Comparison of ENCODE assay signal across 8 mouse cellular contexts in genomic region chr11:98858759-98859731, GRCm38 (mm10). TPM values are rescaled to one million over a fixed set of nuclear protein-coding genes. Genes with fewer than 3 reads are reported as not detected.
DNase-seq lines count a peak whose midpoint lies in the region; ATAC-seq lines count a peak whose summit lies in the region.

No protein-coding gene starts in this region.

- no peak overlapping the region for H3K4me3 ChIP-seq in limb, embryonic 11.5 days (ENCODE audit: low read depth, low read length)
- no peak overlapping the region for H3K4me3 ChIP-seq in stomach, embryonic 15.5 days (replicated peaks)

- WGBS in limb, embryonic 11.5 days, result 36% methylated on average over 14 of the region's 14 CpGs
- whole genome bisulfite sequencing in stomach, embryonic 15.5 days, result 36% methylated on average over 14 of the region's 14 CpGs

- DNase-seq in 3134 (ENCODE audit: extremely low read depth, insufficient read length, low spot score) (peak; percentile 50), adipocyte (ENCODE audit: low spot score) (peak; percentile 89)
- DNase-seq in embryo, embryonic 10 days (ENCODE audit: low spot score), result peak; percentile 91
- peak; percentile 82 to 95 for DNase-seq in kidney, adult 8-10 months
- DNase-seq in limb, embryonic 11.5 days (ENCODE audit: low spot score), result peak; percentile 94

- H3K9me3 ChIP-seq in limb, embryonic 11.5 days (ENCODE audit: control insufficient read depth, low read length), result no peaks in the 10 kb centered on the region
- no peaks in the 10 kb centered on the region for H3K9me3 ChIP-seq in stomach, embryonic 15.5 days

- ATAC-seq in granulocyte monocyte progenitor cell, adult 5-6 weeks (replicated peaks; ENCODE audit: poor library complexity, severe bottlenecking), result peak; percentile 55
- ATAC-seq in limb, embryonic 11.5 days (ENCODE audit: insufficient number of reproducible peaks, low FRiP score, low TSS enrichment, low read depth), result no peak
- 0 out of 2 replicates have a peak, but pooled peaks have one; percentile 48 for ATAC-seq in monocyte, adult 5-6 weeks (replicated peaks; ENCODE audit: insufficient number of reproducible peaks, low FRiP score, low TSS enrichment, poor library complexity, severe bottlenecking)
- peak; percentile 71 for ATAC-seq in stomach, embryonic 15.5 days (ENCODE audit: insufficient read depth, low FRiP score, low read depth)

- H3K36me3 ChIP-seq in limb, embryonic 11.5 days (ENCODE audit: control insufficient read depth, insufficient read depth, low read length), result no peaks in the 10 kb centered on the region
- H3K36me3 ChIP-seq in stomach, embryonic 15.5 days, result no peaks in the 10 kb centered on the region

- H3K4me1 ChIP-seq in limb, embryonic 11.5 days (ENCODE audit: control insufficient read depth, insufficient read depth, low read length), result 0 out of 2 replicates have a peak, but pooled peaks cover 6% of the 10 kb centered on the region
- peaks cover 5% of the 10 kb centered on the region; the same call in 1 of the 2 replicates for H3K4me1 ChIP-seq in stomach, embryonic 15.5 days

- H3K4me2 ChIP-seq in limb, embryonic 11.5 days (ENCODE audit: low read depth, severe bottlenecking), result no peak overlapping the region
- H3K4me2 ChIP-seq in stomach, embryonic 15.5 days, result 0 out of 2 replicates have a peak overlapping the region, but pooled peaks have one; percentile 11

- H3K27me3 ChIP-seq in limb, embryonic 11.5 days (ENCODE audit: control insufficient read depth, insufficient read depth, low read length), result no peaks in the 10 kb centered on the region
- H3K27me3 ChIP-seq in stomach, embryonic 15.5 days (replicated peaks), result no peaks in the 10 kb centered on the region

- H3K27ac ChIP-seq in limb, embryonic 11.5 days (replicated peaks; ENCODE audit: low read depth, low read length), result no peak overlapping the region
- no peak overlapping the region for H3K27ac ChIP-seq in stomach, embryonic 15.5 days

- H3K9ac ChIP-seq in limb, embryonic 11.5 days (ENCODE audit: low read length), result no peak overlapping the region
- H3K9ac ChIP-seq in stomach, embryonic 15.5 days, result no peak overlapping the region

RNA-seq across cellular contexts. Expression of gene Wipf2, which starts 4.4 kb away (rescaled TPM):
- total RNA-seq in granulocyte monocyte progenitor cell, adult 5-6 weeks (2014; fragmentation: Nextera tagmentation), result 8.6 and 11.4 TPM in 2 replicates
- total RNA-seq in granulocyte monocyte progenitor cell, adult 5-6 weeks (2017), result 2.7 and 2.8 TPM in 2 replicates
- 6.3 and 7.4 TPM in 2 replicates for polyA plus RNA-seq in limb, embryonic 11.5 days (2014; fragmentation: Nextera tagmentation; extraction: Ambion mirVana)
- 5.3 to 13.1 TPM (median 7.1 TPM) in 3 replicates for total RNA-seq in monocyte, adult 5-6 weeks (2017)
- polyA plus RNA-seq in stomach, embryonic 15.5 days (2015; fragmentation: Nextera tagmentation; extraction: Ambion mirVana), result 4.5 and 5.0 TPM in 2 replicates

RNA-seq across cellular contexts. Expression of gene Rapgefl1, which starts 22.5 kb away (rescaled TPM):
- total RNA-seq in granulocyte monocyte progenitor cell, adult 5-6 weeks (2014; fragmentation: Nextera tagmentation), result 2.0 TPM in 1 of 2 replicates, not detected in the other
- total RNA-seq in granulocyte monocyte progenitor cell, adult 5-6 weeks (2017), result 0.30 TPM in 1 of 2 replicates, not detected in the other
- polyA plus RNA-seq in limb, embryonic 11.5 days (2014; fragmentation: Nextera tagmentation; extraction: Ambion mirVana), result 2.2 and 2.8 TPM in 2 replicates
- total RNA-seq in monocyte, adult 5-6 weeks (2017), result not detected in 3 replicates
- 3.8 and 4.1 TPM in 2 replicates for polyA plus RNA-seq in stomach, embryonic 15.5 days (2015; fragmentation: Nextera tagmentation; extraction: Ambion mirVana)

RNA-seq across cellular contexts. Expression of gene Cdc6, which starts 48.6 kb away (rescaled TPM):
- 47.8 and 58.8 TPM in 2 replicates for total RNA-seq in granulocyte monocyte progenitor cell, adult 5-6 weeks (2014; fragmentation: Nextera tagmentation)
- total RNA-seq in granulocyte monocyte progenitor cell, adult 5-6 weeks (2017), result 30.3 and 43.5 TPM in 2 replicates
- polyA plus RNA-seq in limb, embryonic 11.5 days (2014; fragmentation: Nextera tagmentation; extraction: Ambion mirVana), result 58.7 and 63.4 TPM in 2 replicates
- 0.67 to 1.7 TPM (median 0.75 TPM) in 3 replicates for total RNA-seq in monocyte, adult 5-6 weeks (2017)
- polyA plus RNA-seq in stomach, embryonic 15.5 days (2015; fragmentation: Nextera tagmentation; extraction: Ambion mirVana), result 28.8 and 30.3 TPM in 2 replicates

RNA-seq across cellular contexts. Expression of gene Casc3, which starts 54.3 kb away (rescaled TPM):
- total RNA-seq in granulocyte monocyte progenitor cell, adult 5-6 weeks (2014; fragmentation: Nextera tagmentation), result 46.1 and 46.7 TPM in 2 replicates
- total RNA-seq in granulocyte monocyte progenitor cell, adult 5-6 weeks (2017), result 13.6 and 31.8 TPM in 2 replicates
- 44.9 and 51.1 TPM in 2 replicates for polyA plus RNA-seq in limb, embryonic 11.5 days (2014; fragmentation: Nextera tagmentation; extraction: Ambion mirVana)
- 47.5 to 51.5 TPM (median 49.5 TPM) in 3 replicates for total RNA-seq in monocyte, adult 5-6 weeks (2017)
- polyA plus RNA-seq in stomach, embryonic 15.5 days (2015; fragmentation: Nextera tagmentation; extraction: Ambion mirVana), result 31.7 and 35.3 TPM in 2 replicates

Comparison
In these comparisons a context has a peak if more than half of its experiments do, and no peak if none do; other contexts are left out.
1. RNA of gene Cdc6, which starts 48.6 kb away (total RNA-seq): 30.3 to 58.8 TPM in granulocyte monocyte progenitor cell, adult 5-6 weeks; 0.67 to 1.7 TPM in monocyte, adult 5-6 weeks; every median in the first group is over 10 times any median in the second.
2. Peak in every context shown above with its lines, with median percentiles within 50 percentile points of each other: DNase-seq.